Mouse (Mus musculus): ENCODE data around the gene Cbr1. TPM values are rescaled to one million over a fixed set of nuclear protein-coding genes. Genes with fewer than 3 reads are reported as not detected.

The Cbr1 gene
- 10 to 100 TPM; 18.1 to 46.3 TPM for polyA plus RNA-seq (2012; fragmentation: generic; extraction: Trizol)

GRCm38 (mm10) chr16:93605553-93605952 is at the start of gene Cbr1:
Gene Cbr1, plus strand, starts transcription at chr16:93605853.

GRCm38 (mm10) chr16:93603439-93604212 is 2.0 kb upstream of the Cbr1 start, which contains the start of gene Setd4:
Gene Setd4, minus strand, starts transcription at chr16:93604063.

GRCm38 (mm10) chr16:93627761-93628400 is 22.2 kb downstream of the Cbr1 start, which contains the start of gene Gm5678:
Gene Gm5678, plus strand, starts transcription at chr16:93628097.

Other genes starting within 250 kb of the Cbr1 start
- gene Setd4, start 1.8 kb upstream of the Cbr1 start, polyA plus RNA-seq (2012; fragmentation: generic; extraction: Trizol), result 1 to 10 TPM; 4.1 to 7.6 TPM
- gene Gm5678, start 22.2 kb downstream of the Cbr1 start, polyA plus RNA-seq (2012; fragmentation: generic; extraction: Trizol), result not detected
- 10 to 100 TPM; 11.8 to 24.5 TPM for gene Cbr3, start 77.4 kb downstream of the Cbr1 start, polyA plus RNA-seq (2012; fragmentation: generic; extraction: Trizol)
- gene Dop1b, start 106.1 kb downstream of the Cbr1 start, polyA plus RNA-seq (2012; fragmentation: generic; extraction: Trizol), result 10 to 100 TPM in 1 of 2 experiments, 1 to 10 TPM in 1; 2.4 to 15.0 TPM
- 1 to 10 TPM in 1 of 2 experiments, under 1 TPM in 1; 0.19 to 3.6 TPM for gene Morc3, start 226.3 kb downstream of the Cbr1 start, polyA plus RNA-seq (2012; fragmentation: generic; extraction: Trizol)